ENCODE assay signal across 10 mouse cellular contexts in the genomic region with DNA sequence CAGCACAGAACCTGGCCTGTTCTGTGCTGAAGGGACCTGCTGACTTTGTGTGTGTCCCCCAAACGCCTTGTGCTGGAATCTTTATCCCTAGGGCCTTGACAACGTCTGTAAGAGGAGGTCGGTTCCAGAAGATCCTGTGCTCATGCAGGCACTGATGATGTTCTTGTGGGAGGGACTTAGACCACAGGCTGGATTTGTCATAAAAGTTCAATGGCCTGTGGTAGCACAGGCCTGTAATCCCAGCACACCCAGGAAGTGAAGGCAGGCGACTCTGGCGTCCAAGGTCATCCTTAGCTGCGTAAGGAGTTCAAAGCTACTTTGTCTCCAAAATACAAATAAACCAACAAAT. TPM values are rescaled to one million over a fixed set of nuclear protein-coding genes. Genes with fewer than 3 reads are reported as not detected.
DNase-seq lines count a peak whose midpoint lies in the region; ATAC-seq and TF ChIP-seq lines count a peak whose summit lies in the region.
"Had no signal": no experiment of that assay in that cellular context is flagged by ENCODE, and none has a peak within 500 bp of the region (broad histone marks: within the 10 kb centered on the region; RNA-seq: fewer than 3 reads in every experiment).

No protein-coding gene starts in this region.

- H3K27me3 ChIP-seq in lung, embryonic 15.5 days: no peaks in the 10 kb centered on the region
- no peaks in the 10 kb centered on the region for H3K27me3 ChIP-seq in heart, postnatal 0 days (ENCODE audit: control insufficient read depth, insufficient read depth, low read length)
- no peaks in the 10 kb centered on the region for H3K27me3 ChIP-seq in stomach, embryonic 15.5 days (replicated peaks)

- 66% methylated on average over 6 of the region's 6 CpGs for WGBS in lung, embryonic 15.5 days
- WGBS in heart, postnatal 0 days: 60% methylated on average over 6 of the region's 6 CpGs
- 80% methylated on average over 6 of the region's 6 CpGs for WGBS in macrophage (ENCODE audit: missing documents)
- WGBS in stomach, embryonic 15.5 days: 64% methylated on average over 6 of the region's 6 CpGs

- no peak for TF ChIP-seq EP300 in heart, postnatal 0 days (IDR thresholded peaks at IDR 0.05; ENCODE audit: low read depth)

- H3K27ac ChIP-seq in lung, embryonic 15.5 days: peak overlapping the region; percentile 64; the same call in 1 of the 2 replicates
- H3K27ac ChIP-seq in heart, postnatal 0 days (ENCODE audit: low read depth): peak overlapping the region; percentile 45; the same call in 1 of the 2 replicates
- H3K27ac ChIP-seq in macrophage: peak overlapping the region; percentile 96
- H3K27ac ChIP-seq in stomach, embryonic 15.5 days: peak overlapping the region; percentile 65

- ATAC-seq in lung, embryonic 15.5 days (ENCODE audit: borderline replicate concordance, extremely low read depth, low FRiP score, low TSS enrichment): no peak
- ATAC-seq in heart, postnatal 0 days (ENCODE audit: insufficient read depth, low read depth): no peak
- no peak for ATAC-seq in stomach, embryonic 15.5 days (ENCODE audit: insufficient read depth, low FRiP score, low read depth)

- H3K4me3 ChIP-seq in lung, embryonic 15.5 days: no peak overlapping the region
- H3K4me3 ChIP-seq in heart, postnatal 0 days (ENCODE audit: low read depth, low read length): no peak overlapping the region
- no peak overlapping the region for H3K4me3 ChIP-seq in macrophage (ENCODE audit: inconsistent target)
- H3K4me3 ChIP-seq in stomach, embryonic 15.5 days (replicated peaks): no peak overlapping the region

- no peaks in the 10 kb centered on the region for H3K36me3 ChIP-seq in lung, embryonic 15.5 days
- no peaks in the 10 kb centered on the region for H3K36me3 ChIP-seq in heart, postnatal 0 days (replicated peaks; ENCODE audit: control insufficient read depth, insufficient read depth, low read length)
- H3K36me3 ChIP-seq in macrophage (ENCODE audit: inconsistent target): no peaks in the 10 kb centered on the region
- H3K36me3 ChIP-seq in stomach, embryonic 15.5 days: no peaks in the 10 kb centered on the region
- H3K36me3 ChIP-seq: G1E had no signal

- H3K4me1 ChIP-seq in lung, embryonic 15.5 days: peaks cover 9% of the 10 kb centered on the region
- H3K4me1 ChIP-seq in heart, postnatal 0 days (ENCODE audit: control insufficient read depth, insufficient read depth): no peaks in the 10 kb centered on the region
- H3K4me1 ChIP-seq in stomach, embryonic 15.5 days: peaks cover 9% of the 10 kb centered on the region

- no peaks in the 10 kb centered on the region for H3K9me3 ChIP-seq in lung, embryonic 15.5 days
- H3K9me3 ChIP-seq in heart, postnatal 0 days (replicated peaks; ENCODE audit: control insufficient read depth, low read length): no peaks in the 10 kb centered on the region
- no peaks in the 10 kb centered on the region for H3K9me3 ChIP-seq in stomach, embryonic 15.5 days
- H3K9me3 ChIP-seq: G1E had no signal

- intact Hi-C loops in left cerebral cortex, postnatal 4 days (cut with DNase I): no loop called here

- DNase-seq in lung, adult 18-20 months: no peak
- no peak for DNase-seq in heart, postnatal 0 days (ENCODE audit: low spot score)
- no peak for DNase-seq in gastrocnemius, adult 18-20 months (ENCODE audit: low spot score)
- no peak for DNase-seq in layer of hippocampus, adult 11-12 months (ENCODE audit: low spot score)
- DNase-seq in left cerebral cortex, postnatal 4 days: no peak
- DNase-seq: right cerebral cortex, adult 18-20 months had no signal

- H3K79me2 ChIP-seq in macrophage (ENCODE audit: inconsistent target): no peaks in the 10 kb centered on the region

- H3K4me2 ChIP-seq in lung, embryonic 15.5 days: no peak overlapping the region
- no peak overlapping the region for H3K4me2 ChIP-seq in heart, postnatal 0 days (ENCODE audit: low read depth, low read length)
- no peak overlapping the region for H3K4me2 ChIP-seq in stomach, embryonic 15.5 days

- TF ChIP-seq CTCF in heart, postnatal 0 days (IDR thresholded peaks at IDR 0.05; ENCODE audit: low read depth): no peak

- H3K9ac ChIP-seq in lung, embryonic 15.5 days: no peak overlapping the region
- H3K9ac ChIP-seq in heart, postnatal 0 days (replicated peaks; ENCODE audit: low read depth, low read length): no peak overlapping the region
- no peak overlapping the region for H3K9ac ChIP-seq in stomach, embryonic 15.5 days

RNA-seq across cellular contexts. Expression of a gene that starts 16.9 kb away (rescaled TPM):
- polyA plus RNA-seq in lung, embryonic 15.5 days (2015; fragmentation: Nextera tagmentation; extraction: Ambion mirVana): 10.2 and 10.6 TPM in 2 replicates
- 6.2 and 12.2 TPM in 2 replicates for total RNA-seq in heart, postnatal 0 days (2014; rRNA removed; ENCODE audit: low replicate concordance)
- polyA plus RNA-seq in heart, postnatal 0 days (2015; fragmentation: Nextera tagmentation; extraction: Ambion mirVana): 3.7 and 4.0 TPM in 2 replicates
- total RNA-seq in macrophage (2018; cell fraction: chromatin; rRNA removed): 100 to 1,000 TPM; 118 to 441 (median 223) TPM
- total RNA-seq in macrophage (2018; cell fraction: cytosol; rRNA removed): 100 to 1,000 TPM in 13 of 26 experiments, 10 to 100 TPM in 13; 69.1 to 196 (median 100) TPM
- total RNA-seq in macrophage (2018; cell fraction: nucleus; rRNA removed): 100 to 1,000 TPM in 22 of 26 experiments, 10 to 100 TPM in 4; 83.5 to 258 (median 137) TPM
- 51.9 to 91.8 TPM (median 63.2 TPM) in 3 replicates for polyA plus RNA-seq in macrophage (2018)
- polyA plus RNA-seq in stomach, embryonic 15.5 days (2015; fragmentation: Nextera tagmentation; extraction: Ambion mirVana): 11.6 and 12.4 TPM in 2 replicates
- total RNA-seq in gastrocnemius, adult 18-20 months (2021): 1 to 10 TPM; 3.4 to 5.1 TPM
- total RNA-seq in left cerebral cortex, postnatal 4 days (2021): 10 to 100 TPM; 56.7 to 56.9 TPM

Comparison
In these comparisons a context has a peak if more than half of its experiments do, and no peak if none do; other contexts are left out.
1. H3K27ac ChIP-seq: peak in every context shown above with its lines; median percentile 96 in macrophage; 65 in stomach, embryonic 15.5 days; 64 in lung, embryonic 15.5 days; 45 in heart, postnatal 0 days.